Mouse (Mus musculus): ENCODE results near the gene Gm7271.

Gene Gm7271

DNA sequence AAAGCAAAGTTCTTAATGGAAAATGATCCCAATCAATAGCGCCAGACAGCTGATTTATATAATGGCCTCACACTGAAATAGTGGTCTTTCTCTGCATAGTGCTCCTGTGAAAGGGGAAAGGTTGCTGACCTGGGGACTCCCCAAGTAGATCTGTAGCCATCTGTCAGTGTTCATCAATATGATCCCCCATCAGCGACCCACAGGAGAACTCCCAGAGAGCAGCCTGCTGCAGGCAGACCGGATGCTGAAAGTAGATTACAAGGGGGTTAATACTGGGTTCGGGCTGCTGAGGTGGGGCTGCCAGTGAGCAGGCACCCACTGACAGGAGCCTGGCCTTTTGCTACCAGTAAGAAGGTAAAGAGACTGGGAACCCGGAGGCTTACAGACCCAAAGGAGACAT, at the start of gene Gm7271:
Gene Gm7271, plus strand, starts transcription at position 230 of the 400 bp plus-strand sequence.
- no peak for DNase-seq (ENCODE audit: extremely low spot score)

DNA sequence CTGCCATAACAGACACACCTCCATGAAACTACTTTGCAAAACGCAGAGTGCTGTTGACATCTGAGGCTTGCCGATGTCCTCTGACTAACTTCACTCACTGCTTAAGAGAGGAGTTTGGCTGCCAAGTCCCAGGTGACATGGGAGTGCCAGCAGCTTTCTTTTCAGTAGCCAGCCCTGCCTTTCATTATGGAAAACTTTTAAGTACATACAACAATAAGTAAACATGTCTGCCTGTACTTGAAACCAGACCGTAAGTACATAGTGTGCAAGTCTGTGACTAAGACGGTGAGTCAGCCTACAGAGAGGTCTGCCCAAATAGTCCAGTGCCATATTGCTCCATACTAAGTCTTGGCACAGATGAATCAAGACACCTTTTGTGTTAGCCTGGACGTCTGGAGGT, 46.7 kb upstream of the Gm7271 start:
- DNase-seq (ENCODE audit: extremely low spot score), result no peak

GRCm38 (mm10) chr5:76437696-76438095, 46.1 kb upstream of the Gm7271 start:
- no peak for DNase-seq (ENCODE audit: extremely low spot score)

DNA sequence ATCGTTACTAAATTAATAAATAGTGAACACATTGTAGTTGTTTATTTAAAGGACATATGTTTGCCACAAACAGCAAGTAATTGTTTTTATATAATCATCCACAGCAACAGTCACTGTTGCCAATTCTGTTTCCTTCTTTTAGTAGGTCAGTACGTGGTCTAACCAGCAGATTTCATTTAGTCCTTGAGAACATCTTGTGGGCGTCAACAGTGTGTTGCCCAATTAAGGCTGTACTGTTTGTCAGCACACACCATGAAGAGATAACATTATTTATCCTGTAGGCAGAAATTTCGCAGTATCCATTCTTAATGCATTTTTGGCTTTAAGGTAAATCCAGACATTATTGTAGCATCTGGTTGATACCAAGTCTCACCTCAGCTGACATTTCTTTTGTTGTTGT, 42.4 kb upstream of the Gm7271 start:
- DNase-seq (ENCODE audit: extremely low spot score), result no peak

GRCm38 (mm10) chr5:76474931-76475330, 8.9 kb upstream of the Gm7271 start:
- DNase-seq (ENCODE audit: extremely low spot score), result no peak

- DNase-seq (ENCODE audit: extremely low spot score), result no peak
Observed at GRCm38 (mm10) chr5:76476873-76477272, 7.0 kb upstream of the Gm7271 start.

DNA sequence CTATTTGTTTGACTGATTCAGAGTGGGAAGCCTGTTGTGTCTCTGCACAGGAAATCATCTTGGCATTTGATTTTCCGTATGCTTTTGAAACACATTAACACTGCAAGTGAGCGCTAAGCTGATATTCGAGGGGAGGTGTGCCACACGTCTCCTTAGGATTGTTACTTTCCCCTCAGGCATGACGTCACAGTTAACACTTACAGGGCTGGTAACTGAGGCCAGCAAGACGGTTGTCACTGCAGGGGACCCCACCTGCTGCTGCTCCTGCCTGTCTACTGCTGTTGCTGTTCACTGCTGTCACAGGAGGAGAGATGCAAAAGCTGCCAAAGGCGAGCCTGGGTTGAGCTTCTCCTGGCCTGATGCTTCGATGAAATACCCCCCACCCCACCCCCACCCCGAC, 6.1 kb upstream of the Gm7271 start:
- no peak for DNase-seq (ENCODE audit: extremely low spot score)

- no peak for DNase-seq (ENCODE audit: extremely low spot score)
Observed at GRCm38 (mm10) chr5:76495126-76495525, 11.3 kb downstream of the Gm7271 start.

DNA sequence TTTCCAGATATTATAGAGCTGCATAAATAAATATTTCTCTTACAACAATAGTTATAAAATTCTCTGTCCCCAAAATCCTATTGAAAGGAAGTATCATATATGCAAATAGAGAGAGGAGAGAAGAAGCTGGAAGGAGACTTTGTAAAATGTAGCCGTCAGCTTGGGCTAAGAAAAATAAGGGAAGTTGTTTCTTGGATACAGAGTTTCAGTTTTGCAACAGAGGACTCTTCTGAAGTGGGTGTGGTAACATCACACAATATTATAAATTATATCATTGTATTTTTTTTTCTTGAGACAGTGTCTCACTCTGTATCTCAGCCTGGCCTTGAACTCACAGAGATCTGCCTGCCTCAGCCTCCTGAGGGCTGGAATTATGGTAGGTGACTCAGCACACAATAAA, 38.6 kb downstream of the Gm7271 start:
- no peak for DNase-seq (ENCODE audit: extremely low spot score)

- DNase-seq (ENCODE audit: extremely low spot score), result no peak
Observed at GRCm38 (mm10) chr5:76524623-76525022, 40.8 kb downstream of the Gm7271 start.

DNA sequence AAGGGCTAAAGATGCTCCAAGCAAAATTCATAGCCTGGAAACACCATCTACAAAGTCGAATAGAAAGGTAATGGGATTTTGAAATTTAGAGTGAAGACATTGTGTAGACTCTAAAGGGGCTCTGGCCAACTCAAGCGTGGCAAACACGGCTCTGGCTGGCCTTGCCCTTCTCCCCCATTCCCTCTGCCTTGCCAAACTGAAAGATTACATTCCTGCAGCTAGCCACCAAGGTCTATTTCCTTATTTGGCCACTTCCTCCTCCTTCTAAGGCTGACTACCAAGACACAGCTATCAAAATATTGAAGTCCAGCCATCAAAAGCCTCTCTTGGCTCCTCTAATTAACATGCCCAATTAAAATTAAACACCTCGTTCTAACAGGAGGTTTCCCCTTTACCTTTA, 41.2 kb downstream of the Gm7271 start:
- DNase-seq (ENCODE audit: extremely low spot score), result no peak

DNA sequence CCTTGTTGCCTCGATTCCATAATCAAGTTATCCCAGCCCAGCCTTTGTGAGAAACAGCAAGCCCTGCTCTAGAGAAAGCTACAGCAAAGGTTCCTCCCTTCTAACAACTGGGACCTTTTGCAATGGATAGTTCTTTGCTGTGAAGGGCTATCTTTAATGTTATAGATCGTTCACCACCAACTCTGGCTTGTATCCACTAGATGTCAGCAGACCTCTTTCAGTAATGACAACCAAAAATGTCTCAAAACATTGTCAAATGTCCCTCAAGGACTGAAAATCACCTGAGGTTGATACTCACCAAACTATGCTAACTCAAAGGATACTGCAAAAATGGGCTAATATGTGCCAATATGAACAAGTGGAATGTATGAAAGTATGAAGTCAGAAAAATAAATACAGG, 42.0 kb downstream of the Gm7271 start:
- DNase-seq (ENCODE audit: extremely low spot score), result no peak

GRCm38 (mm10) chr5:76529040-76529703, 45.3 kb downstream of the Gm7271 start, which contains the start of gene Exoc1:
Gene Exoc1 (plus strand): TSS chr5:76529311.
- DNase-seq (ENCODE audit: extremely low spot score), result peak; percentile 95

DNA sequence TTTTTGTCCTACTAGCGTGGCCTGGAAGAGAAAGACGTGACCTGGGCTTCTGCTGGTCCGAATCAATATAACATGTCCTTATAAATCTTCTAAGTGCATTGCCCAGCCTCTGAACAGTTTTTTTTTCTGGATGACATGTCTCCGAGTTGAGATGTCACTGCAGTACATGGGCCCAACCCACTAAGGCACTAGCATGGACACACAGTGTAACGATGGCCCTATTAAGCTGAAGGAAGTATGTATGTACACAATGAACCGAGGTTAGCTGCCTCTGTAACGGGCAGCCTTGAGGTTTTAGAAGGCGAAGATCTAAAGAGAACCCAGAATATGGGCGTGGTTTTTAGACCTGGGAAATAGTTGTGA, 45.8 kb downstream of the Gm7271 start:
- DNase-seq (ENCODE audit: extremely low spot score), result no peak

- DNase-seq (ENCODE audit: extremely low spot score), result no peak
Observed at GRCm38 (mm10) chr5:76533186-76533585, 49.3 kb downstream of the Gm7271 start.

GRCm38 (mm10) chr5:76536231-76536630, 52.4 kb downstream of the Gm7271 start:
- DNase-seq (ENCODE audit: extremely low spot score), result no peak

DNA sequence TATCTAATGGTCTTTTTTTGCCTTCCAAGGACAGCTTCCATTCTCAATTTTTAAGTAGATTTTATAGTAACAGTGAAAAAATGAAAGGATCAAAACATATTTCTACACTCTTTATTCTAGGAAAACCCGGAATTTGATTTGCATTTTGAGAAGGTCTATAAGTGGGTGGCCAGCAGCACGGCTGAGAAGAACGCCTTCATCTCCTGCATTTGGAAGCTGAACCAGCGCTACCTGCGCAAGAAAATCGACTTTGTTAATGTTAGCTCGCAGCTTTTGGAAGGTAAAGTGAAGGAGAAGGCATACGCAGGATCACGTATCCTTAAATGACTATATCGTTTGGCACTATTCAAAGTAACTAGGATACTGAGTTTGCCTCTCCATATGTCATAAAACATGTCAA, 53.7 kb downstream of the Gm7271 start:
- no peak for DNase-seq (ENCODE audit: extremely low spot score)

GRCm38 (mm10) chr5:76540181-76540580, 56.3 kb downstream of the Gm7271 start:
- DNase-seq (ENCODE audit: extremely low spot score), result no peak

- DNase-seq (ENCODE audit: extremely low spot score), result no peak
Observed at GRCm38 (mm10) chr5:76540842-76541241, 57.0 kb downstream of the Gm7271 start.

DNA sequence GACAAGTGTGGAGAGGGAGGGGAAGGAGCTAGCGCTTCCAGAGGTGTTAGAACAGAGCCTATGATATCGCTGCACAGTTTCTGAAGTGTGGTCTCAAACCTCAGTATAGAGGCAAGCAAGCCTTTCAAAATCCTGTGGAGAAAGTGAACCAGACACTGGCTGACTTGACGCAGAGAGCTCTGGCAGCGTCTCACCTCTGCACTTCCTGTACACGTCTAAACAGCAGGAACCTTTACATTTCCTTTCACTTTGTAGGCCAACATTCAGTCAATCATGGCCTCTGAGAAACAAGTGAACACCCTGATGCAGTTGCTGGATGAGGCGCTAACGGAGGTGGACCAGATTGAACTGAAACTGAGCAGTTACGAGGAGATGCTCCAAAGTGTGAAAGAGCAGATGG, 59.4 kb downstream of the Gm7271 start:
- DNase-seq (ENCODE audit: extremely low spot score), result no peak

DNA sequence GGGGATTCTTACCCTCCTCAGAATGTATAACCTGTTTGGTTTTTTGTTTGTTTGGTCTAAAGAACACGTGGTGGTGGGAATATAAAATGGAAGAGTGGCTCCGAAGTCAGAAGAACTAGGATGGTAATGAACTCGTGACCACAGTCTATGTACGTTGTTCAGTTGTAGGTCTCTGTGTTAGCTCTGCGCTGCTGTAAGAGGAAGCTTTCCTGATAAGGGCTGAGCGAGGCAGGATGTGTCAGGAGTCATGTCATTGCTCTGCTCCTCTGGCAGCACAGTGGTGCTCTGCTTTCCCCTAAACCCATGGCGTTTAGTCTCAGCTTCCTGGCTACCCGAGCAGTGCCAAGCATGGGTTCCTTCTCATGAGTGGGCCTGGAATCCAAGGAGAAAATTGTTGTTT, 66.6 kb downstream of the Gm7271 start:
- no peak for DNase-seq (ENCODE audit: extremely low spot score)

DNA sequence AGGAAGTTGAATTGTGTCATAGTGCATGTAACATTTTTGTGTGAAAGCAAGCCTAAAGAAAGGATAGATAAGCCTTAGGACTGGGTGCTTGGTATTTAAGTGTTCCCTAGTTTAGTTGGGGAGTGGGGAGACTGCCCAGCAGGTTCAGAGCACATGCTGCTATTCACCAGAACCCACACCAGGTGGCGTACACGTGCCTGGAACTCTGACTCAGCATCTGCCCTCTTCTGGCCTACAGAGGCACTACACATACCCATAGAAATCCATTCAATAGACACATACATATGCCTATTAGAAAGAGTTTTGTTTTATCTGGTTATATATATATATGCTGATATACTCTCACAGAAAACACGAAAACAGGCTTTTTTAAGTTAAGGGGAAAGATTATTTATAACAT, 81.5 kb downstream of the Gm7271 start:
- DNase-seq (ENCODE audit: extremely low spot score), result peak; percentile 56

All from embryo, embryonic 9.5 days (tissue).